Mouse (Mus musculus) spleen, postnatal 4 days (tissue): ENCODE measurements around the gene Spryd4.
"Not testable (repeated sequence)": the region's sequence is repeated elsewhere in the genome, so short reads cannot be mapped to it uniquely, and the experiment has no call there.

Source experiments
- DNase-seq, 2 experiments: peaks; one replicate each; pipeline ENCODE4 v3.0.0; 2022; ENCODE audit warnings: low spot score in 2 of 2

Gene Spryd4

DNA sequence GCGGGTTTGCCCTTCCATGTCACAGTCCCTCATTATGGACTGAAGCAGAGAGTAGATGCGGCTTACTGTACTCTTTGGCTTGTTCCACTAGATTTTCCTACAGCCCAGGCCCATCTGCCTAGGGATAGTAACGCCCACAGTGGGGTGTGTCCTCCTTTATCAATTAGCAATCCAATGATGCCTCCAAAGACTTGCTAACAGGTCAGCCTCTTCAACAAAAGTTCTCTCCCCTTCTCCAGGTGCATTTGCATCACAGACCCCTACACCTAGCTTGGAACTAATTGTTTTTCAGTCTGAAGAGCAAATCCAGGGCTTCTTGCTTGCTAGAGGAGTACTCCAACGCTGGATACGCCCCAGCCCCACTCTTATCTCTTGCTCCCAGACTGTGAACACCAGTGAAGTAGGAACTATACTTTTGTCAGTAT is 24.4 kb downstream of the Spryd4 start:
- peak in 1 of 2 experiments; percentile 62 for DNase-seq

GRCm38 (mm10) chr10:128185959-128186358 is 25.6 kb downstream of the Spryd4 start:
- DNase-seq = peak; percentile 84 to 93

DNA sequence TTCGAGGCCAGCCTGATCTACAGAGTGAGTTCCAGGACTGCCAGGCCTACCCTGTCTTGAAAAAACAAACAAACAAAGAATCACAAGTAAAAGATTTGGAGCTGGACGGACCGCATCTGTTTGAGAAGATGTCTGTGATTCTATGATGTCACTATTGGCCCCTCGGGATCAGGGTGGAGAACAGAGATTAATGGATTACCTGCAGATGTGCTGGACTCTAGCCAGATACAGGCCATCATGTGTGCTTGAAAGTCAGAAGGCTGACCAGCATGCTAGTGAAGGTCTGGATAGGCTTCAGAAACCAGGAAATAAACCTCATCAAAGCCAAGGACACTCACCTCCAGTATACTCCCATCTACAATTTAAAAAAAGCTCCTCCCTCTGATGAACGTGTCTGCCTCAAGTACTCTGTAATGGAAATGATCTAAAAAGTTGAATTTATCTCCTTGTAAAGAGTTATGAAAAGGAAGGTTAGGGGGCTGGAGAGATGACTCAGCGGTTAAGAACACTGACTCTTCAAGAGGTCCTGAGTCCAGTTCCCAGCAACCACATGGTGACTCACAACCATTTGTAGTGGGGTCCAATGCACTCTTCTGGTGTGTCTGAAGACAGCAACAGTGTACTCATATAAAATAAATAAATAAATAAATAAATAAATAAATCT is 26.2 kb downstream of the Spryd4 start:
- no peak for DNase-seq

GRCm38 (mm10) chr10:128184296-128184695 is 27.3 kb downstream of the Spryd4 start:
- DNase-seq = no peak

- no peak for DNase-seq
Observed at GRCm38 (mm10) chr10:128179989-128180388, 31.6 kb downstream of the Spryd4 start, which contains the start of gene Rbms2. Gene Rbms2, minus strand, starts transcription at chr10:128180297.

DNA sequence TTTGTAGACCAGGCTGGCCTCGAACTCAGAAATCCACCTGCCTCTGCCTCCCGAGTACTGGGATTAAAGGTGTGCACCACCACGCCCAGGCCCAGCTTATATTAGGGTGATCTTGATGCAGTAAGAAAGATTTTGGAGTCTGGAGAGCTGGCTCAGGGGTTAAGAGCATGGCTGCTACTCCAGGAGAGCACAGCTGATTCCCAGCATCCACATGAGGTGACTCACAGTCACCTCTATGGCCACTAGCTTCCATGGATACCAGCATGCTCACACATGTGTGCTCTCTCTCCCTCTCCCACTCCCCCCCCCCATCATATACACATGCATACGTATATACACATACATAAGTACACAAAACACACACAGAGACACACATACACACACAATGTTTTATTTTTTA is 34.3 kb downstream of the Spryd4 start:
- no peak for DNase-seq

DNA sequence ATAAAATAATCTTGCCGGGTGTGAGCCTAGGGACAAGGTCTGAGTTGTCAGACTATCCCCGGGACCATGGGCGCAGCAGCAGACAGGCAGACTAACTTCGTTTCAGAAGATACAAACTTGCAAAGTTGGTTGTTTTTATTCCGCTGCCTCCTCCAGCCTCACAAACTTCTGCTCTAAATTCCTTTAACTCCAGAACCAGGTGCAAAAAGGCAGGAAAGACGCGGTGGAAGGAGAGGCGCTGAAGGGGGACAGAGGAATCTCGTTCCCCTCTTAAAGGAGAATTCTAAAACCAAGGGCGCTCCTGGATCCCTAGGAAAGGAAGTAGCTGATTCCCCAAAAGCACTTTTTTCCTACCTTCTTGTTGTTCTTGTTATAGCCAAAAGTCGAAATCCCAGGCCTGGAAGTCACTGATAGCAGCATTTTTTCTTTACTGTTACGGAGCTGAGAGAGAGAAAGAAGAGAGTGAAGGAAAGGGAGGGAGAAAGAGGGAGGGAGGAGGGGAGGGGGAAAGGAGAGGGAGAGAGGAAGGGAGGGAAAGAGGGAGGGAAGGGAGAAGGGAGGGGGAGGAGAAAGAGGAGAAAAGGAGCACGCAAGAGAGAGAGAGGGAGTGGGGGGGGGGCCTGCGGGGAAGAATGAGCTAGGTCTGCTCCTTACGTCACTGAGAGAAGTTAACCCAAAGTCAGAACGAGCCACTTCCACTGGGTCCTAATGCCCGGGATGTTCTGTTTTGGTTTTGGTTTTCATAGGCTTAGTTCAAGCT is 35.4 kb downstream of the Spryd4 start:
- DNase-seq = peak in 1 of 2 experiments; percentile 38

GRCm38 (mm10) chr10:128175302-128175701 is 36.3 kb downstream of the Spryd4 start:
- no peak for DNase-seq

- DNase-seq = not testable (repeated sequence)
Observed at GRCm38 (mm10) chr10:128171348-128171747, 40.3 kb downstream of the Spryd4 start.

- DNase-seq = no peak
Observed at GRCm38 (mm10) chr10:128167091-128167490, 44.5 kb downstream of the Spryd4 start.

DNA sequence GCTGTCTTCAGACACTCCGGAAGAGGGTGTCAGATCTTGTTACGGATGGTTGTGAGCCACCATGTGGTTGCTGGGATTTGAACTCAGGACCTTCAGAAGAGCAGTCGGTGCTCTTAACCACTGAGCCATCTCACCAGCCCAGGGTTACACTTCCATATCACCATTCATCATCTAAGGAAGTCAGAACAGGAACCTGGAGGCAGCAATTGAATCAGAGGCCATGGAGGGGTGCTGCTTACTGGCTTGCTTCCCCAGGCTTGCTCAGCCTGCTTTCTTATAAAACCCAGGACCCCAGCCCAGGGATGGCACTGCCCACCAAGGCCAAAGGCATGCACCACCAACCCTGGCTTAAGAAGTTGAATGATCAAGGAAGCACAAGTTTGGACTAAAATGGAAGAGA is 45.9 kb downstream of the Spryd4 start:
- DNase-seq = not testable (repeated sequence)
